Mouse (Mus musculus): ENCODE data around the gene Nxpe3.

DNA sequence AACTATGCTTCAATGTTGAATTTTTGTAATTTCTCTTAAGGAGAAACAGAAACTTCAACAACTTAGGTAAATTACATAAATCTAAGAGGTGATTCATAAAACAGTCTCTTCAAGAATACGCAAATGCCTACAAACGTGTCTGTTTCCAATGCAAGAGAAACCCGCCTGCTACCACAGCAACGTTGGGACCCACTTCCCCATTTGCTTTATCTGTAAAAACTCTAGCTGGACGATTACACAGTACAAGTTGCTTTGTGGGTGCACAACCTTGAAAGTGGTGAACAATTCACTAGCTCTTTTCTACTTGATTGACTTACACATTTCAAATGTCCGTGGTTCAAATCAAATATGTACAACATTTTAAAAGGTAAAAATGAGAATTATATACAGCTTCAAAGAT, 83.3 kb downstream of the Nxpe3 start:
- no peak for TF ChIP-seq CTCF (IDR thresholded peaks at IDR 0.05; ENCODE audit: control insufficient read depth, insufficient read depth, insufficient read length)
- TF ChIP-seq USF1 (IDR thresholded peaks at IDR 0.05; ENCODE audit: low read depth): no peak
